Mouse (Mus musculus) spleen, adult 2 months (tissue): Measurements from ENCODE around the gene Samd14.

Source experiments
- CTCF ChIP-seq: fragments of 200-500 bp; IDR thresholded peaks from 2 replicates; pipeline ENCODE4 v1.5.1; 2011; ENCODE audit warnings: mild to moderate bottlenecking, inconsistent platforms; ENCODE audit not compliant: insufficient read depth, insufficient read length, insufficient replicate concordance; ENCODE audit errors: extremely low read depth
- POLR2A ChIP-seq: fragments of 200-500 bp; IDR thresholded peaks from 2 replicates; pipeline ENCODE4 v1.6.1; 2011; ENCODE audit warnings: low read depth, low read length, inconsistent platforms

- TF ChIP-seq CTCF (no peak), POLR2A (no peak)
Measured at GRCm38 (mm10) chr11:95000548-95000947, 9.1 kb upstream of the Samd14 start.
